Mouse (Mus musculus): ENCODE measurements around the gene Golga5.
"Not testable (repeated sequence)": the region's sequence is repeated elsewhere in the genome, so short reads cannot be mapped to it uniquely, and the experiment has no call there.

The Golga5 gene

DNA sequence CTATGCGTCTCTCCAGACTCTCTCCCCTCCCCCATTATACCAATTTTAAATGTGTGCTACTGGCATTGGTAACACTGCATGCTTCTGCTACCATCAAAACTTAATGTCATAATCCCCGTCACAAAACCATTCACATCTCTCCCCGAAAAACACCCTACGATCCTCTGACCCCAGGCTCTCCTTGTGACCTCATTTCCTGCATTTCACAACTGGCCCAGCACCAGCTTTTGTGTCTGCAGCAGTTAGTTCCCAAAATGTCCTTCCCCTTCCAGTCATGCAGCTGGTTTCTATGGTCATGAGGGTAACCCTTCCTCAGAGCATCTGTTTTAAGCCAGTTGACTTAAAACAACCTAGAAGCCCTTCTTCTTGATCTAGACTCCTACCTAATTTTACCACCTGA, 23.5 kb upstream of the Golga5 start:
- DNase-seq (ENCODE audit: low read depth, low spot score): peak; percentile 48

DNA sequence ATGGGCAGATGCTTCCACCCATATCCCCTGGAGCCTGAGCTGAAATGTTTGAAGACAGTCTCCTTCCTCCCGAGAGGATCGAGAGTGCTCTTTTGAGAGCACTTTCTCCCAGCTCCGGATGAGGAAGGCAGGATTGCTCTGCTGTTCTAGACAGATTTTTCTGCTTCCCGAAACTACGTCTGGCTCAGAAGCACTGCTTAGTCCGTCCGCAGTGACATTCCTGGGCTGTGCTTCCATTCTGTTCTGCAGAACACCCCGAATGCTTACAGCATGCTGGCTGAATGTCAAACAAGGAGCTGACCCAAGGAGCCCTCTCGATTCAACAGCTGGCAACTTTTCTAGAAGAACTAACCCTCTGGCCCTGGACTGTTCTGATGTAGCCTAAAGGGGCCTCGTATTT, 18.5 kb upstream of the Golga5 start:
- DNase-seq (ENCODE audit: low read depth, low spot score): peak; percentile 44

DNA sequence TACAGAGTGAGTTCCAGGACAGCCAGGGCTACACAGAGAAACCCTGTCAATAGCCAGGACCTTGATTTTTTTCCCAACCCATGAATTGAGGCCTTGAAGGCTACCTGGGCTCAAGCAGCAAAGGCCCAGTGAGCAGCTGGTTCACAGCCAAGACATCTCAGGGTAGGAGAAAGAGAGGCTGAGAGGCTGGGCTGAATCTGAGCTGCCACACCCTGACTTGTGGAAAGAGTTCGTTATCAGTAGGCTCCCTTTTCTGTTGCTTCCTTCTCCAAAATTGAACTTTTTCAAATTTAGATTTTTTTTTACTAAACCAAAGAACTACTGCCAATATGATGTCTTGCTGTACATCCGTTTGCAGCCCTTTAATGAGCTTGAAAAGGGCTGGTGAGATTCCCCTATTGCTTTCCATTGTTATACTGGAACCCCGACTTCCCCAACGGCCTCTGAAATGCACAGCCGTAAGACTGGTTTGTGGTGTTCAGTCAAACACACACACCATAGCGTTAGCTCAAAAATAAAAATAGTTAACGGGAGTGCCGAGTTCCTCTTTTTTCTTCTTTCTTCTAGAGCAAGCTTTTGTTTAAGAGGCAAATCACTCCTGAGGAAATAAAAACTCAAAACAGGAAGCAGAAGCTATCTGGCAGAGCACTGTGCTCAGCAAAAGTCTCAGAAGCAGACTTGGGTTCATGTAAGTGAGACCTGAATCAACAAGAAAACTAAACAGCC, 17.6 kb upstream of the Golga5 start:
- DNase-seq (ENCODE audit: low read depth, low spot score): peak; percentile 48

DNA sequence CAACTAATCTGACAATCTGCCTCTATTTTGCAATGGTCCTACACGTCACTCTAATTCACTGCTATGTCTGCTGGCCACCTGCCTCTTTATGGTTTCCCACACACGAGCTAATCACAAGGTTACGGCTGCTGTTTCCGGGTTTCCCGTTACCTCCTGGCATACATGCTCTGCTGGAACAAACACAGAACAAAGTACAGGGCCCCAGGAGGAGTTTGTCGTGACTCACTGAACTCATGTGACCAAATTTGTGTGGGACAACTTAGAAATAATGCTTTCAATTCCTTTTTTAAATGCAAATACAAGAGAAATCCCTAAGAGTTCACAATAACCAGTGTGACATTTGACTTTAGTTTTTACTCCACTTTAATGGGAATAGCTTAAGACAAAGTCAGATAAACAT, 15.4 kb upstream of the Golga5 start:
- DNase-seq (ENCODE audit: low read depth, low spot score): peak; percentile 58

DNA sequence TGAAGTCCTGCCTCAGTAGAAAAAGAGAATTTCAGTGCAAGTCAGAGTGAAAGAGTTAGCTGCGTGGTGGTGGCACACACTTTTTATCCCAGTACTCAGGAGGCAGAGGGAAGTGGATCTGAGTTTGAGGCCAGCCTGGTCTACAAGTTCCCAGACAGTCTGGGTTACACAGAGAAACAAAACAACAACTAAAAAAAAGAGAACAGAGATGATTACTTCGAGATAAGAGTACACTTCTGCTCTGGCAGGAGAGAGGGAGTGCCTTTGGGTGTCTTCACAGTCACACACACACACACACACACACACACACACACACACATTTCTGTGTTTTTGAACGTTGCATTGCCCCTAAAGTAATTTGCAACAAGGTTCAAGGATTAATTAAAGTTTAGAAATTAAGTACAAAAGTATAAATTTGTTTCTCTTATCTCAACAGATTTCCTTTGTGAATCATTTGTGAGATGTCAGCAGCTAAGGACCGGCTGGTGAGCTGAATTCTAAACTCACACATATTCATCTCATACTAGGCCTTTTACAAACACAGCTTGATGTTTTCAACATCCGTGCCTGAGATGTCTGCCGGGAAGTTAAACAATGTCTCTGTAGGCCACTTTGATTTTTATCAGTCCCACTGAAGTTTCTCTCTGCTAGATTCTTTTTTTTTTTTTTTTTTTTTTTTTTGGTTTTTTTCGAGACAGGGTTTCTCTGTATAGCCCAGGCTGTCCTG, 12.3 kb upstream of the Golga5 start:
- DNase-seq (ENCODE audit: low read depth, low spot score): no peak

DNA sequence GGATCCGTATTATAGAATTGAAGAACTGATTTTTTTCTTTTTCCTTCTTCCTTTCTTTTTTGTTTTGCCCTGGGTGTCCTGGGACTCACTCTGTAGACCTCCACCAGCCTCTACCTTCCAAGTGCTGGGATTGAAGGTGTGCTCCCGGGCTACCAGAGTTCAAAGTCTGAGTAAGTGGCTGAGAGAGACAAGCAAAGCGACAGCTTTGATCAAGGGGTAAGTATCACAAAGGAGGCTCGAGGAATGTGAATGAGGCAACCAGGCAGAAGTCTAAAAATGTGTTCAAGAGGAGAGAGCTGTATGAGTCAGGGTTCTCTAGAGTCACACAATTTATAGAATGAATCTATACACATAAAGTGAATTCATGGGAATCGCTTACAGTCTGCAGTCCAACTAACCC, 8.9 kb upstream of the Golga5 start:
- no peak for DNase-seq (ENCODE audit: low read depth, low spot score)

DNA sequence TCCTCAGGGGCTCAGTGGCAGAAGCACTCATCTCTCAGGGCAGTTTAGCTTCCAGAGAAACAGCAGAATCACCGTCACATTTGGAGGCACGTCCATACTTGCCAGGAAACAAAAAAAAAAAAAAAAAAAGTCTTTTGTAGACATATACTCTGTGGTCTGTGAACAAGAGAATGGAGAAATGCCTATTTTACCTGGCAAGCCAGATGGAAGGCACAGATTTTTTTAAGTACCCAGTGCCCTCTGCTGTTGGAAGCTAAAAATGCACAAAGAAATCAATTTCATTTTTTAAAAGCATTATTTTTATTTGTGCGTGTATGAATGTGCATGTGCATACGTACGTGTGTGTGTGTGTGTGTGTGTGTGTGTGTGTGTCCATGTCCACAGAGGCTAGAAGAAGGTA, 7.8 kb upstream of the Golga5 start:
- no peak for DNase-seq (ENCODE audit: low read depth, low spot score)

DNA sequence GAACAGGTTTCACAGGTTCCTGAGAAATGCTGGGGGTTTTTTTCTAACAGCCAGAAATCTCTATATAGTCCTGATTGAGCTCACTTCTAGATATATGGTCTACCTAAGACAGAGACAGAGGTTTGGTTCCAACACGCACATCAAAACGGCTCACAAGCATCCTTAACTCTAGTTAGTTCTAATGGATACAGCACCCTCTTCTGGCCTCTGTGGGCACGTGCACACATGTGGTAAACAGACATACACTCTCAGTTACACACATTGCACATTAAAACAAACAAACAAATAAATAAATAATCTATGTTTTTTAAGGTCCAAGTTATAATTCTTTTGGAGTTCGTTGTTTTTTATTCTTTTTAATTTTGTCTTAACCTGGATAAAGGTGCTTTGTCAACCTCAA, 4.3 kb upstream of the Golga5 start:
- DNase-seq (ENCODE audit: low read depth, low spot score): no peak

DNA sequence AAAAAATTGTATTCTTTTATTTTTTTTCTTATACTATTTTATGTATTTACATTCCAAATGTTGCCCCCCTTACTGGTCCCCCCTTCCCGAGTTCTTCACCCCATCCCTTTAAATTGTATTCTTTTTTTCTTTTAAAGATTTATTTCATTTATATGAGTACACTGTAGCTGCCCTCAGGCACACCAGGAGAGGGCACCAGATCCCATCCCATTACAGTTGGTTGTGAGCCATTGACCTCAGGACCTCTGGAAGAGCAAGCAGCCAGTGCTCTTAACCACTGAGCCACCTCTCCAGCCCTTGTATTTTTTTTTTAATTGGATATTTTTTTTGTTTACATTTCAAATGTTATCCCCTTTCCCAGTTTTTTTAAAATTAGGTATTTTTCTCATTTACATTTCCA, 799 bp upstream of the Golga5 start:
- DNase-seq (ENCODE audit: low read depth, low spot score): no peak

DNA sequence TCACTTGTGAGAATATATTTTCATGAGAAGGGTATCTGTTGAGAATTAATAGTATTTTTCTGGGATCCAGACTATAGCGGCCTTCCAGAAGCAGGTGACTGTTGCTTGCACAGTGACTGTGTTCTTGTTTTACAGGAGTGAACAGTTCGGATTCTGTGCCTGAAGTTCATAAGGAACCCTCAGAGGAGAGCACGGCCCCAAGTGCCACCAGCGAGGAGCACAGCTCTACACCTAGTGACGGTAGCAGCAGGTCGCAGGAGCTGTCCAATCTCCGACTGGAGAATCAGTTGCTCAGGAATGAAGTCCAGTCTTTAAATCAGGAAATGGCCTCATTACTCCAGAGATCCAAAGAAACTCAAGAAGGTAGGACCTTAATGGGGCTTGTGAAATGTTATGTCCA, 5.5 kb downstream of the Golga5 start:
- DNase-seq (ENCODE audit: low read depth, low spot score): no peak

DNA sequence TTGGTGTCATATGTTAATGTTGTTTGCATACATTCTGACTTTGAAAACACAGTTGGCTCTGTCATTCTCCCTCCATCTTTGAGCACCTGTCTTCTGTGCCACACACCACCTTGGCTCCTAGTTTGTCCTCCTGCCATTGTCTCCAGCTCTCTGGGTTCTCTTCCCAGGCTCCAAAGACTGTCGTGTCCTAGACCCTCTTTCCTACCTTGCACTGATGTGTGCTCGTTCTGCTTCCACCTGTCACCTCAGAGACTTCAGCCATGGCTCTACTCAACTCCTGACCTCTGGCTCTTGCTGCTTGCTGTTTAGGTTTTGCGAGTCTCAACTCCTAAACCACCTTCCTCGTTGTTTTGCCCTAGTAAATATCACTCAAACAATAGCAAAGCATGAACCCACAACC, 11.5 kb downstream of the Golga5 start:
- no peak for DNase-seq (ENCODE audit: low read depth, low spot score)

DNA sequence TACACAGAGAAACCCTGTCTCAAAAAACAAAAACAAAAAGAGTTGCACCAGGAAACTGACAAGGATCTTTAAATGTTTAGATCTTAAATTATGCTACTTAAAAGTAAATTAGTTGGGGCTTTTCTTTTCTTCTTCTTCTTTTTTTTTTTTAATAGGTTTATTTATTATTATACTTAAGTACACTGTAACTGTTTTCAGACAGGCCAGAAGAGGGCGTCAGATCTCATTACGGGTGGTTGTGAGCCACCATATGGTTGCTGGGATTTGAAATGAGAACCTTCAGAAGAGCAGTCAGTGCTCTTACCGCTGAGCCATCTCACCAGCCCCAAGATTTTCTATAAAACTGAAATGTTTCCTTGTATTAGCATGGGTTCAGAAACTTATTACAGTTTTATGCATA, 16.0 kb downstream of the Golga5 start:
- no peak for DNase-seq (ENCODE audit: low read depth, low spot score)

DNA sequence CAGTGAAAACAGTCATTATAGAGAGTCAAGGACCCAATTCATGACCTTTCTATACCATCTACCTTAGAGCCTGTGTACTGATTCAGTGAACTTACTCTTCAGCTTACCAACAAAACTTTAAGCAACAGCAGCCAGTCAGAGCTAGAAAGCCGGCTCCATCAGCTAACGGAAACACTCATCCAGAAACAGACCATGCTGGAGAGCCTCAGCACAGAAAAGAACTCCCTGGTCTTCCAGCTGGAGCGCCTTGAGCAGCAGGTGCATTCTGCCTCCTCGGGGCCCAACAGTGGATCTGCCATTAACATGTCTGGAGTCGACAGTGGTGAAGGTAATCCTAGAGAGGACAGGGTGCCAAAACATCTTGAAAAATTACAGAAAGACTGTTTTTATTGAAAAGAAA, 23.0 kb downstream of the Golga5 start:
- DNase-seq (ENCODE audit: low read depth, low spot score): no peak

DNA sequence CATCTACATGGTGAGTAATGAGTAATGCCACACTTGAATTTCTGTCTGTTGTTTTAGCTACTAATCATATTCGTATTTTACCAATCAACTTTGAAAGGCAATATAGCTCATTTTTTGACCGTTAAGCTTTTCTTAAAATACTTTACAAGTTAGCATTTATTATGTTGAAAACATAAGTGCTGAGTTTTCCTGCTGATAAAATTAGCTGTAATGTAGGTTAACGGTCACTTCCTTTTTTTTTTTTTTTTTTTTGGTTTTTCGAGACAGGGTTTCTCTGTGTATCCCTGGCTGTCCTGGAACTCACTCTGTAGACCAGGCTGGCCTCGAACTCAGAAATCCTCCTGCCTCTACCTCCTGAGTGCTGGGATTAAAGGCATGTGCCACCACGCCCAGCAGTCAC, 26.8 kb downstream of the Golga5 start:
- not testable (repeated sequence) for DNase-seq (ENCODE audit: low read depth, low spot score)

DNA sequence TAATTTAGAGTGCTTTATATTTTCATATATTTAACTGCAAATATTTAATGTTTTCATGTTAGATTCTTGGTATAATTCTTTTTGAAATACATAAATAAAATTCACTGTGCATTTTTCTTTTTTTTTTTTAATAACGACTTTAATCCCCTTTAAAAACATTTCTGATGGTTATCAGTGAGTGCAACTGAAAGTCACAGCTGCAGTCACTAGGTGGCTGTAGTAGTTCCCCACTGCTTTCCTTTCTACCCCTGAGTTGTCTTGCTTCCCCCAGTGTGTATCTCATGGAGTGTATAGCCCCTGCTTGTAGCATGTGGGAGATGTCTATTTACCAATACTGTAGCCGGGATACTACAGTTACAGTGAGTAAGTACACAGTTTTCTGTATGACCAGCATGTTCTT, 29.0 kb downstream of the Golga5 start:
- DNase-seq (ENCODE audit: low read depth, low spot score): no peak

DNA sequence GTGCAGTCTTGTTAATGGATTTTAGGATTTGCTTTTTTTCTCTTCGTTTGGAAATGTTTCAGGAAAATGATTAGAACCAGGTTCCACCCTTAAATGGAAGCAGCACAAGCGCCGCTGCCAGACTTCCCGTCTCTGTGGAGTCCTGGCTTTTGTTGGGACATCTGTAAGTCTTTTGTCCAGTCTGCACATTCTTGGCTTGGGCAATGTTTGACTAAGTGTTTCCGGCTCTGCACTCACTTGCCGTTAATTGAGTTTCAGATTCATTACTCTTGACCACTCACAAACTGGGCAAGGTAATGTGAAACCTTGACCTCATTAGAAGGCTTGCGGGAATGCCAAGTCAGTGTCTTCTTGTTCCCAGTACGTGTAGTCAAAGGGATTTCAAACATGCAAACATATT, 29.8 kb downstream of the Golga5 start:
- DNase-seq (ENCODE audit: low read depth, low spot score): peak; percentile 64

DNA sequence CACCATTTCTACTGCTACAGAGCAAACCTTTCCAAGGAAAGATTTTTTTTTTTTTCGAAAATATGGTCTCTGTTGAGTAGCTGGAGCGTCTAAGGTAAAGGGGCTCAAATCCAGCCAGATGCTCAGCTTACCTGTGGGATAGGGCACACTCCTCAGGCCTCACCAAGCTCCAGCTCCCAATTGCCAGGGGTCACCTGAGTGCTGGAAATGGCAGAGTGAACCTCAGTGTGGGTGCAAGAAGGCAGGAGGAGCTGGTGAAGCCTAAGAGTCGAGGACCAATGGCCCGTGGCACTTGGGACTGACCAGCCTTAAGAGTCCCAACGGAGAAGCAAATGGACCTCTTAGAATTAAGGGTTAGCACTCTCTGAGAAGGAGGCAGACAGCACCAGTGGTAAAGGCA, 30.3 kb downstream of the Golga5 start:
- DNase-seq (ENCODE audit: low read depth, low spot score): no peak

DNA sequence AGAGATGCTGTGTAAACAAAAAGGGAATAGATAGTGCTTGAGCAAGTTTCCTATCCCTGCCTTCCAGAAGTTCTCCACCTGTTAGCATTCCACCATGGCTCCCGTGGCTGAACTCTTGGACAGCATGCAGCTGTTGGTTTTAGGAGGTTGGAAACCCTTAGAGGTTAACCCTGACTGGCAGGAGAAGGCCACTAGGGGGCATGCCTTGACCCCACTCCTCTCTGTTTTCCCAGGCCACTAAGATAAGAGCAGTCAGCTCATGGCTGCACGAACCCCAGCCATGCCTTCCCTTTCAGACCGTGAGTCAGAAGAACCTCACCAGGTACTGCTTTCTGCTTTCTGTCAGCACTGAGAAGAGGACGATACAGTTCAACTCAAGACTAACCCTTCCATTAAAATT, 30.8 kb downstream of the Golga5 start:
- DNase-seq (ENCODE audit: low read depth, low spot score): no peak

DNA sequence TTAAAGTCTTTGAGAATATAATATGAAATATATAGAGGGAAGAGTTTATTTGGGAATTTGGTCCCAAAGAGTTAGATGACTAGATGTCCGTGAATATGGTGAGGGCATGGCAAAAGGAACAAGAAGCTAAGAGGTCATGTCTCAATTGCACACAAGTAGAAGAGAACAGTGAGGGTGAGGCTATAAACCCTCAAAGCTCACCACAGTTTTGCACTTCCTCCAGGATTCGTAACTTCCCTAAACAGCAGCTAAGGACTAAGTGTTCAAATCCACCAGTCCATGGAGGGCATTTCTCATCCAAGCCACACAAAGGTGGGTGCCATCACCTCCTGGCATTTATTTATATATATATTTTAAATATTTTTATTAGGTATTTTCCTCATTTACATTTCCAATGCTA, 32.1 kb downstream of the Golga5 start:
- no peak for DNase-seq (ENCODE audit: low read depth, low spot score)

DNA sequence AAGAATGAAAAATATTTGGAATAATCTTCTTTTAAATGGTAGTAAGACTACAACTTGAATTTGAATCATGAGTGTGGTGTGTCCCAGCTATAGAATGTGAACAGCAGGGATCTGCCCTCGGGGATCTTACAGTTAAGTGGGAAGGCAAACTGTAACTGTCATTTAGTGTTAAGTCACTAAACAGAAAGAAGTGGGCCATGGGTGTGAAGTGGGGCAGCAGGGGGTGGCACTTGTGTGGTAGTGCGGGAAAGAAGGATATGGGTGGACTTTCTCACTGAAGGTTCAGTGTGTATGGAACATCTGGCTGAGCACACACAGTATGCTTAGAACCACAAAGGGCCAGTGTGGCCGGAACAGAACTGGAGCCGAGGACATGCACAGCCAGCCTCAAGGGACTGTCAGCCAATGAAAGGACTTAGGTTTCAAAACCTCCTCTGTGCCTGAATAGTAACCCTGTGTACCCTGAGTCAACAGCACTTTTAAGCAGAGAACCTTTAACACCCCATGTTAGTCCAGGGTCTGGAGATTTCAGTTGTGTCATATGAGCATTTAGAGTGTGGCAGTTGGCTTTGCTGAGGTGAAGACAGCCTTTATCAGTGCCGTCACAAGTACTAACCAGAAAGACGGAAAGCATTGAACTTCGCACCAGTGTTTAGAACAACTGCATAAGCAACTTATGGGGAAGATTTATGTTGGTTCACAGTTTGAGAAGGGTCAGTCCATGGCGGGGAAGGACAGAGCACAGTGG, 33.1 kb downstream of the Golga5 start:
- DNase-seq (ENCODE audit: low read depth, low spot score): no peak

DNA sequence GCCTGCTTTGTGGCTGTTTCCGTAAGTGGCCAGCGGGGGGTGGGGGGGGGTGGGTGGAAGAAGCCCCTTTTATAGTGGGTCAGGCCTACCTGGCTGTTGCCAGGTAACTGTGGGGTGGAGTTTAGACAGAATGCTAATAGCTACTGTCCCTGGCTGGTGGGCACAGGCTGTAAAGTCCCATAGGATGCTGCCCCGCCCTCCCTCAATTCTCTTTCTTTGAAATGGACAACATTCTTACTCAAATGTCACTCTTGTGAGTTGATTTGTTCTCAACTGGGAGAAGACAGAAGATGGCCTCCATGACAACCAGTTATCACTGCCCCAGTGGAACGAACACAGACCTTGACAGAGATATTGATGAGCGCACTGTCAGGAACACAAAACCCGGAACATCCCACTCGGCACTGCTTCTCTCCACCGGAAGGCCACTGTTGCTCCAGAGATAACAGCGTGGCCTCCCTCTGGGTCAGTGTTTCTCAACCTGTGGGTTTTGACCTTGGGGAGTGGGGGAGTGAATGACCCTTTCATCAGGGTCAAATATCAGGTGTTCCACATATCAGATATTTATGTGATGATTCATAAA, 36.3 kb downstream of the Golga5 start:
- DNase-seq (ENCODE audit: low read depth, low spot score): no peak

DNA sequence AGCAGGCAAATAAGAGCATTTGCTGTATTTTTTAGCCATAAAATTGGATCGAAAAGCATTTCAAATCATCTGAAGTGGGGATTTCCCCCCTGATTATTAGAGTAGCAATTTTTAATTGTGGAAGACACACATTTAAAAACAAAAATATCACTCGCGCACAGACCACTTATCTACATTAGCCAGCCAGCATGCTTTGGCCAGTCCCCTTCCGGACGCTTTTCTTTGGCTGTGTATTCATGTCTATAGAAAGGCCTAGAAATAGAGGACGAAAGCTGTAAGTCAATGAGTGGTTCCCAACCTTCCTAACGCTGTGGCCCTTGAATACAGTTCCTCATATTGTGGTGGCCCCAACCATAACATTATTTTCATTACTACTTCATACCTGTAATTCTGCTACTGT, 37.0 kb downstream of the Golga5 start:
- no peak for DNase-seq (ENCODE audit: low read depth, low spot score)

All from skeletal muscle tissue, adult 2 months (tissue).